Mouse (Mus musculus) G1E (cell line): ENCODE data around the gene G0s2. TPM values are rescaled to one million over a fixed set of nuclear protein-coding genes. Genes with fewer than 3 reads are reported as not detected.
"Not testable (repeated sequence)": the region's sequence is repeated elsewhere in the genome, so short reads cannot be mapped to it uniquely, and the experiment has no call there.

Source experiments
- ATAC-seq: 2 replicates; pipeline ENCODE4 v1.8.0; 2016; ENCODE audit warnings: mild to moderate bottlenecking; ENCODE audit not compliant: insufficient number of reproducible peaks, poor library complexity, low FRiP score, severe bottlenecking; ENCODE audit errors: extremely low read depth
- DNase-seq: peaks from one replicate; pipeline ENCODE4 v3.0.0; 2012; ENCODE audit warnings: low spot score
- H3K27me3 ChIP-seq: 2 replicates; pipeline ENCODE4 v1.6.1; 2012; ENCODE audit warnings: mild to moderate bottlenecking, low read length, inconsistent platforms; ENCODE audit not compliant: insufficient read depth
- H3K36me3 ChIP-seq: replicated peaks from 2 replicates; pipeline ENCODE3; 2012; ENCODE audit warnings: mild to moderate bottlenecking, inconsistent platforms
- H3K4me1 ChIP-seq: 2 replicates; pipeline ENCODE4 v1.6.1; 2012; ENCODE audit warnings: low read depth, low read length, inconsistent platforms, mixed read lengths; ENCODE audit not compliant: insufficient read depth
- H3K4me3 ChIP-seq: 2 replicates; pipeline ENCODE4 v1.5.1; 2012; ENCODE audit warnings: low read depth, mild to moderate bottlenecking, inconsistent platforms, low read length, moderate library complexity, mixed read lengths
- H3K9me3 ChIP-seq: replicated peaks from 2 replicates; pipeline ENCODE4 v1.6.1; 2012; ENCODE audit warnings: inconsistent platforms
- CTCF ChIP-seq: IDR thresholded peaks from 2 replicates; pipeline ENCODE4 v1.5.1; 2012; ENCODE audit warnings: low read depth, low read length, inconsistent platforms, mixed read lengths
- GATA1 ChIP-seq: IDR thresholded peaks from 2 replicates; pipeline ENCODE4 v1.6.1; 2012; ENCODE audit warnings: borderline replicate concordance, low read length, inconsistent platforms, mixed read lengths
- GATA2 ChIP-seq: IDR thresholded peaks from 2 replicates; pipeline ENCODE4 v1.6.1; 2012; ENCODE audit warnings: low read depth, low read length, inconsistent platforms, borderline replicate concordance
- POLR2AphosphoS5 ChIP-seq: IDR thresholded peaks from 2 replicates; pipeline ENCODE4 v1.6.1; 2012; ENCODE audit warnings: low read depth, low read length, inconsistent platforms; ENCODE audit not compliant: insufficient replicate concordance
- TAL1 ChIP-seq: conservative IDR thresholded peaks from 2 replicates; pipeline ENCODE4 v1.6.1; 2012; ENCODE audit warnings: low read depth, low read length, inconsistent platforms, mixed read lengths
- polyA plus RNA-seq: library from polyadenylated mRNA; stranded (reverse); fragments of >175 nt; gene quantifications from 2 replicates; pipeline ENCODE4 v1.2.3, GENCODE M21; 2012
- total RNA-seq, 2 experiments: library from RNA; stranded (forward) in 1 of 2; stranded (reverse) in 1 of 2; fragments of 200-1000 nt in 1 of 2; fragments of >200 nt in 1 of 2; fragmentation: Nextera tagmentation in 1 of 2; gene quantifications; 2 replicates each; pipeline ENCODE4 v1.2.3; 2014 to 2017

G0s2 gene
- total and polyA plus RNA-seq, 3 experiments: not detected

DNA sequence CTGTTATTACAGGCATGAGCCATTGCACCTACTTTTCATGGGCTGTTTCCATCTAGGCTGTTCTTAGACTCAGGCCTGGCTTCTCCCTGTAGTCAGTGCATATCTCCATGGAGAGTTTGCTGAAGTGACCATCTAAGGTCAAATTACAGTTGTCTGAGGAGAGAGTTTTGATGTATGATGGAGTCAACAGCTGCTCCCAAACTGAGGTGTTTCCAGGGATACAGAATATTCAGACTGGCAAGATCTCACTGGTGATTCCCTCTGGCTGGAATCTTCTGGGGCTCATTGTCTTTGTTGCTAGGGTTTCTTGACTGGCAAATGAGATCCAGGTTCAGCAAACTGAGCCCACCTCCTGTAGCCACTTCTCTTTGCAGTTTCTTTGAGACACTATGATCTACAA, 17.7 kb upstream of the G0s2 start:
- H3K4me3 ChIP-seq: no peak overlapping the region
- no peaks in the 10 kb centered on the region for H3K9me3 ChIP-seq
- DNase-seq: no peak
- TF ChIP-seq POLR2AphosphoS5: no peak
- no peak for TF ChIP-seq GATA2
- no peak for TF ChIP-seq CTCF
- no peak for TF ChIP-seq GATA1
- TF ChIP-seq TAL1: no peak
- H3K4me1 ChIP-seq: no peaks in the 10 kb centered on the region
- H3K36me3 ChIP-seq: no peaks in the 10 kb centered on the region
- ATAC-seq: no peak
- no peaks in the 10 kb centered on the region for H3K27me3 ChIP-seq

DNA sequence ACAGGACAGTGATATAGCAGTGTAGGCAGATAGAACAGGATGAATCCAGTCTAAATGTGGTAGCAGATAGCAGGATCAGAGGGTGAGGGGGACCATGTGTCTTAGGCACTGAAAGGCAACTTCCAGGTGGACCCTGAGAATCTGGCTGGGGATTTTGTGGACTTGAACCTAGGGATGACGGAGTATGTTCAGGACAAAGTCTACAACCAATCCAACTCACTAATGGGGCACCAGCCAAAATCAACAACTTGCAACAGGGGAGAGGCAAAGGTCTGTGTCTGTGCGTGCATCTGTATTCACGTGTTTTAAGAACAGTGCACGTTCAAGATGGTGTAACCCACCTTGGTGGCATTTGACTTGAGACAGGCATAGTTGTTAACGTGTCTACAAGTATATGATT, 16.9 kb upstream of the G0s2 start:
- Histone ChIP-seq H3K27me3 (no peaks in the 10 kb centered on the region), H3K4me1 (no peaks in the 10 kb centered on the region), H3K9me3 (no peaks in the 10 kb centered on the region), H3K36me3 (no peaks in the 10 kb centered on the region), H3K4me3 (no peak overlapping the region)
- DNase-seq (no peak), ATAC-seq (no peak)
- TF ChIP-seq POLR2AphosphoS5 (no peak), TAL1 (no peak), GATA1 (no peak), GATA2 (no peak), CTCF (no peak)

DNA sequence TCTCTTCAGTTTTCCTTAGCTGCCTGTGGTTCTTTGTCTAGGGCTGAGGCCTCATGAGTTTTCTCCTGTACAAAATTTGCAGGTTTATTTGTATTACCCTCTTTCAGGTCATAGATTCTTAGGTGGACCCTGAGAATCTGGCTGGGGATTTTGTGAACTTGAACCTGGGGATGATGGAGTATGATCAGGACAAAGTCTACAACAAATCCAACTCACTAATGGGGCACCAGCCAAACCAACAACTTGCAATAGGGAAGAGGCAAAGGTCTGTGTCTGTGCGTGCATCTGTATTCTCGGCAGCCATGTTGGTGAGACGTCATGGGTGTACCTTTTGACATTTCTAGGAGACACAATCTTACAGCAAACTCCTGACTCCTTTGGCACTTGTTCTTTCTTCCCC, 16.1 kb upstream of the G0s2 start:
- no peak for ATAC-seq
- Histone ChIP-seq H3K27me3 (no peaks in the 10 kb centered on the region), H3K4me3 (no peak overlapping the region), H3K9me3 (no peaks in the 10 kb centered on the region), H3K36me3 (no peaks in the 10 kb centered on the region), H3K4me1 (no peaks in the 10 kb centered on the region)
- no peak for DNase-seq
- TF ChIP-seq CTCF: no peak
- no peak for TF ChIP-seq GATA1
- no peak for TF ChIP-seq GATA2
- TF ChIP-seq POLR2AphosphoS5: no peak
- no peak for TF ChIP-seq TAL1

DNA sequence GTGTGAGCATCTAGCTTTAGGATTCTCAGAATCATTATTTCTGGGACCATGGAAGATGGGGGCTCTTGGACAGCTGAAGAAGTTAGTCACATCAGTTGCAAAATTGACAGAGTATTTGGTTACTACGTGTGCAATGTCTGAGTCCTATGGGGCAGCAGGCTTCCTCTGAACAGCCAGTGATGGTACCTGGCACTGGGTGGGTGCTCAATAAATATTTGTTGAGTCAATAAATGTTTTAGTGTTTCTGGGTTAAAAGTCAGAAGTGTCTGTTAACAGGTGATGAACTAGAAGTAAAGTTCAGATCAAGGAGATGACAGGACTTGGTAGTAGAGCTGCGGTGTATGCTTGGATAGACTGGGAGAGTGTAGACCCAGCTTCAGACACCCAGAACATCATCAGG, 14.6 kb upstream of the G0s2 start:
- Histone ChIP-seq H3K9me3 (no peaks in the 10 kb centered on the region), H3K36me3 (no peaks in the 10 kb centered on the region), H3K4me3 (no peak overlapping the region), H3K4me1 (no peaks in the 10 kb centered on the region), H3K27me3 (no peaks in the 10 kb centered on the region)
- no peak for TF ChIP-seq CTCF
- TF ChIP-seq GATA1: no peak
- no peak for TF ChIP-seq TAL1
- TF ChIP-seq POLR2AphosphoS5: no peak
- TF ChIP-seq GATA2: no peak
- DNase-seq (no peak), ATAC-seq (no peak)

DNA sequence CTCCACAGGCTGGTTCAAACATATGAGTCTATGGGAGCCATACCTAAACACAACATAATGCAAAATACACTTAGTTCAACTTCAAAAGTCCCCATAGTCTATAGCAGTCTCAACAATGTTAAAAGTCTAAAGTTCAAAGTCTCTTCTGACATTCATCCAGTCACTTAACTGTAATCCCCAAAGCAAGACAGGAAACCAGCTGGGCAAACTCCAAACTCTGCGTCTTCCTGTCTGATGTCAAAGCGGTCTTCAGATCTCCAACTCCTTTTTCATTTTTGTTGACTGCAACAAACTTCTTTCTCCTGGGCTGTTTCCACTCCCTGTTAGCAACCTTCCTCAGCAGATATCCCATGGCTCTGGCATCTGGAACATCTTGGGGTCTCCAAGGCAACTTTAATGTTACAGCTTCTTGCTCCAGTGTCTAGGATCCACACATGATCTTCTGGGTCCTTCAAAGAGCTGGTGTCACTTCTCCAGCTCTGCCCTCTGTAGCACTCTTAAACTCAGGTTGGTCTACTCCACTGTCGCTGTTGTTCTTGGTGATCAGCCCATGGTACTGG, 12.8 kb upstream of the G0s2 start:
- ATAC-seq, H3K27me3 ChIP-seq, H3K36me3 ChIP-seq, DNase-seq, H3K4me1 ChIP-seq, H3K4me3 ChIP-seq, H3K9me3 ChIP-seq: not testable (repeated sequence)

DNA sequence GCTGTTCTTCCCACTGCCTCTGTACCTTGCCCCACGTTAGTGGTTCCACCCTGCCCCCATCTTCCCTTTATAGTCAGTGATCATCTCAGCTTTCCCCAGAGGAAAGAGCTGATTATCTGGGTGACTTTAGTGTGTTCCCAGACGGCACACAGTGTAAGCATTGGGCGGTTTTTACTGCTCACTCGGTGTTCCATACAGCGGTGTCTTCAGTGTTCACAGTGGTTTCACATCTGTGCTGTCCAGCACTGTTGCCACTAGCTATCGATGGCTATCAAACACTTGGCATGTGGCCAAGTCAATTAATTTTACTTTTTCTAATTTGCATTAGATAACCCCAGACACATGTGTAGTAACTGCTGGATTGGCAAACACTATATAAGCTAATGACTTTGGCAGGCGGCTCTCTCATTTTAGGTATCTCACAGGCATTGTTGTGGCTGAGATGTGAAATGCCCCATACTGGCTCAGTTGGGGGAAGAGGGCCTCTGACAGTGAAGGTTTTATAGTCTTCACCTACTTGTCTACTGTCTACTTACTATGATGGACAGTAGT, 11.3 kb upstream of the G0s2 start:
- H3K9me3 ChIP-seq: no peaks in the 10 kb centered on the region
- no peaks in the 10 kb centered on the region for H3K4me1 ChIP-seq
- DNase-seq (no peak), ATAC-seq (no peak)
- TF ChIP-seq TAL1 (no peak), GATA1 (no peak), POLR2AphosphoS5 (no peak), CTCF (no peak), GATA2 (no peak)
- no peaks in the 10 kb centered on the region for H3K27me3 ChIP-seq
- H3K36me3 ChIP-seq: no peaks in the 10 kb centered on the region
- H3K4me3 ChIP-seq: no peak overlapping the region

DNA sequence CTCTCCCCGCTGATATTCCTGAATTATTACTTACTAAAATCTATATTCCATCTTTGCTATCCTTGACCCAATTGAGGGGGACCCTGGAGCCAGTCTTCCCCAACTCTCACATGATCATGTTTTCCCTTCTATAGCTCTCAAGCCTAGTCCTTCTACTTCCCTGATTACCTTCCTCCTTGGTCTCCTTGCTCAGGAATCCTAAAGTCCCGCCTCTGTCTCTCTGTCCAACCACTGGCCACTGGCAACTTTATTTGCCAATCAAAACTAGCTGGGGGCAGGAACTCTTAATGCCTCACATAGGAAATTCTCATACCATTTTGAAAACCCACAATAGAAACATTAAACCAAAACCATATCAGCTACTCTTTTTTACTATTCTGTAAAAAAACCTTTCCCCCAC, 8.3 kb upstream of the G0s2 start:
- Histone ChIP-seq H3K4me1 (no peaks in the 10 kb centered on the region), H3K27me3 (no peaks in the 10 kb centered on the region), H3K36me3 (no peaks in the 10 kb centered on the region), H3K4me3 (no peak overlapping the region), H3K9me3 (no peaks in the 10 kb centered on the region)
- no peak for TF ChIP-seq TAL1
- no peak for TF ChIP-seq POLR2AphosphoS5
- no peak for TF ChIP-seq CTCF
- TF ChIP-seq GATA1: no peak
- no peak for TF ChIP-seq GATA2
- DNase-seq: no peak
- ATAC-seq: no peak
